Mouse (Mus musculus) R1 (cell line): ENCODE data around the gene Lmbr1l.

Experiments used
- DNase-seq: peaks from one replicate; pipeline ENCODE4 v3.0.0-alpha.2; 2018; ENCODE audit warnings: low read depth, low spot score

Gene Lmbr1l

DNA sequence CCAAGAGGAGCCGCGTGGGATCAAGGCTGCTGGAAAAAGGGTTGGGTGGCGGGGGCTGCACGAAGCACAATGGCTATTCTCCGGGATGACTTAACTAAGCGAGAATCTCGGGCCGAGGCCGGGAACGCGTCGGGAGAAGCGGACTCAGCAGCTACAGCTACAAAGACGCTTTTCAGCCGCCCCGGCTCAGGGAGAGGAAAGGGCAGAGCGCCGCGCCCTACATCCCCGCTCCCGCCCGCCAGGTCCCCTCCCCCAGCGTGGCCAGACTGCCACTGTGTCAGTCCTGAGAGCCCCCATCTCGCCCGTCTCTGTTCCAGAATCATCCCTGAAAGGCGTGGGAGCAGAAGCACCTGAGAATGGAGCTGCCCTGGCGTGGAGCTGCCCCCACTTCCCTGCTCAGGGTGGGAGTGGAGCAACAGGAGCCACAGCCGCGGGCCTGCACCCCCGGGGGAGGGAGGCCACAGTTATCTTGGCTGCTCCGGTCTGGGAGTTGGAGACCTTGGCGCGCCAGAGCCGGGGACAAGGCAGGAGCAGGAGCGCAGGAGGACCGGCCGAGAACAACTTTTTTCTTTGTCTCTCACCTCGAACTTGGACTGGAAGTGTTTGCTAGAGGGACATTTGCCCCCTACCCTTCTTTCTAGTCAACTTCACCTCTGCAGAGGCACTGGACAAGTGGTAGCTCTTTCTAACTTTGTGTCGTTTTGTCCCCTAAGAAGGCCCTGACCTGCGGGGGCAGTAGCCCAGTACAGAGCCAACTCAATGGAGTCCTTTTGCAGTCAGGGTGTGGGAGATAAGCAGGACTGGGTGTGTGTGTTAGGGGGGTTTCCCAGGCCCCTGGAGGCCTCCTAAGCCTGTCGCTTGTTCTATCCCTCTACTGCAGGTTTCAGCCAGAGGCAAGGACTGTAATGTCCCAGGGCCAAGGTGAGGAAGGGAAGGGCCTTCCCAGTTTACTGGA, 22.1 kb downstream of the Lmbr1l start:
- peak; percentile 70 for DNase-seq

DNA sequence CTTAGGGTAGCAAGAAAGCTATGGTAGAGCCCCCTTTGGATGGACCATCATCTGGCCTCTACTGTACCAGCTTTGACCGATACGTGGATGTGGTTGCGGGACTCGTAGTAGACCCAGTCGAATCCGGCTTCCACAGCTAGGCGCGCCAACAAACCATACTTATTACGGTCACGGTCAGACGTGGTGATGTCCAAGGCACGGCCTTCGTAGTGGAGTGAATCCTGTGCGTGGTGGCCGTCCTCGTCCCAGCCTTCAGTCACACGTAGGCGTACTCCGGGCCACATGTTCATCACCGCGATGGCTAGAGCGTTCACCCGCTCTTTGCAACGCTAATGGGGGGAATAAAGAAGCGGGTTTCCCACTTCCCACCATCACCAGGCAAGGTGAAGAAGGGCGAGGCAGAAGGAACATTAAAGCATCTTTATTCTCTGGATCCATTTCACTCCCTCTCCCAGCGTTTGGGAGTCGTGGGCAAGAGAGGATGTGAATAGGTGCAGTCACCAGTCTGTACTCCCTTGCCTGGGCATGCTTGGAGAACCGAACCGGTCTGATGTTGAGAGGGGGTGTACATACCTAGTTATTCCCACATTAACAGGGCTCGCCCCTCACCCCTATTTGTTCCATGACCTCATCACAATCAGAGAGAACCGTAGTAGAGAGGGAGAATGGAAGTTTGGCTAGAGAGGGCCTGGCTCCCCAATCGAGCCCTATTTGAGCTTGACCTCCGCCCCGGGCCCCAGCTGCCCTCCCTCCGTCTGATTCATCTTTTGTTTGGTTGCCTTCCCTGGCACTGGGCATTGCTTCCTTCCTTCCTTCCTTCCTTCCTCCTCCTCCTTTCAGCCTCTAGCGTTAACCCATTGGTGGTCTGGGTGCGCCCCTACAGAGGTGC, 23.0 kb downstream of the Lmbr1l start:
- DNase-seq = peak; percentile 46

DNA sequence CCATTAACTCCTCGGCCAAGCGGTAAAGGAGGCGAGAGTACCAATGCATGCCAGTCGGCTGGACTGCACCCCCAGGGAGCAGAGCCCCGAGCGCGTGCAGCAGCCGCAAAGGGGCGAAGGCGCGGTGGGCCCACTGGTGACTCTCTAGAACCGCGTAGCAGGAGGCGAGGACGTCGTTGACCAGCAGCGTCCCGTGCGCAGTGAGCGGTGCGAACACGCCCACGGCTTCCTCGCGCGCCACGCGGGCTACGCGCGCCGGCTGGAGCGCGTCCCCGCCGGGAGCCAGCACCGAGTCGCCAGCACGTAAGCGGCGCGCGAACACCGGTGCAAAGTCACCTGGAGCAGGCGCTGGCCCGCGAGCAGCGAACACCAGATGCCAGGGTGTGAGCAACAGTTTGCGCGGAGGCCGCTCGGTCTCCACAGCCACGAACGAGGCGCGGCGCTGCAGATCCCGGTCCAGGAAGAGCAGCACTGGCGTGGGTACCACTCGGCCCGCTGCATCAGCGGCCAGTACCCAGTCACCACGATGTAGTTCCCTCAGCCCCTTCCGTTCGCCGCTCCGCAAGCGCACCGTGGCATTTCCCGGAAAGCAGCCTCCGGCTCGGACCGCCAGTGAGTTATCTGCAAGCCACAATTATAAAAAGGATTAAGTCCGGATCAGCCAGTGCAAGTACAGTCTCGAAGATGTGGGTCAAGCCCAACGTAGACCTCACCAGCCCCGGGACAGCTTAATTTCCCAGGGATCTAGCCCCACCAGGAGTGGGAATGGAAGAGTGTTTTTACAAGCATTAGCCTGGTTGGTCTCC, 23.9 kb downstream of the Lmbr1l start, which contains the start of gene Rhebl1:
TSS of gene Rhebl1 (minus strand) at position 601 of the 806 bp plus-strand sequence.
- DNase-seq = no peak

DNA sequence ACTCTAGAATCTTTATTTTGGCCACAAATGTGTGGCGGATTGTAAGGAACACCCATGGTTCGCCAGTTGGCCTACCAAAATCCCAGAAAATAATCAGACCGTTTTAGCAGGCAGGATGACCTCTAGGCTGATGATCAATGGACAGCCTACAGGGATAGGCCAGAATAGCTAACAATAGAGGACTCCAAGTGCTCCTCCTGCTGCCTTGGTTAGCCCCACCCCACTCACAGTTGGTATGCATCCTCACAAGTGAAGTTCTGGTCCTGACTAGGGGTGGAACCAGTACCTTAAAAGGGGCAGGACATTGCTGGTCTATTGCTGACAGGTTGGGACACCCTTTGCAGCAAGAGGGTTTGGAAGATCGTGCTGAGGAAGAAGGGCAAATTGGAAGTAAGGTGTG, 25.0 kb downstream of the Lmbr1l start:
- peak; percentile 68 for DNase-seq

DNA sequence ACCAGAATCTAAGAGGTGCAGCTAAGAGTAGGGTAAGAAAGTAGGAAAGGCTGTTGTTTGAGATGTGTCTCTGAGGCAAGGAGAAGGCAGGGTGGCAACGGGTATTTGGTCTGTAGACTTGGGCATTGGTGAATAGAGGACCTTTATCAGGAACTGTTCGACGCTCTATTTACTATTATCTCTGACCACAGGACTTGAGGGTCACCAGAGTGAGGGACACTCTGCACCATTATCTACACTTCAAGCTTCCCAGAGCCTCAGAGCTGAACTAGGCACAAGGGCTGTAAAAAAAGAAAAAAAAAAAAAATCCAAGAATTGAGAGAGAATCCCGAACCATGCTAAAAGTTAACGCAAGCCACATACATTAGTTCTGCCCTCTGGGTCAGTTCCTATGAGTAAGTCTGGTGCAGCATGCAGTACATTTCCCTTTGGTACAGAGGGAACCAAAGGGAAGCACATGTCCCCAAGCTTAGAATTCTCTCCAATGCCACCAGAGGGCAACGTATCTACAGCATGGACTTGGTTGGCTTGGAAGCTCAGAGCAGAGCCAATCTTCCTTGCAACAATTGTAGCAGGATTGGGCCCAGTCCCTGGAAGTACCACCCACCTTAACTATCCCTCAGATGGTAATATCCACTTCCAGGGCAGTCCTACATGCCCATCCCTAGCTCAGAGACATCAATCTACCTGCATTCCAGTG, 26.0 kb downstream of the Lmbr1l start:
- peak; percentile 87 for DNase-seq

DNA sequence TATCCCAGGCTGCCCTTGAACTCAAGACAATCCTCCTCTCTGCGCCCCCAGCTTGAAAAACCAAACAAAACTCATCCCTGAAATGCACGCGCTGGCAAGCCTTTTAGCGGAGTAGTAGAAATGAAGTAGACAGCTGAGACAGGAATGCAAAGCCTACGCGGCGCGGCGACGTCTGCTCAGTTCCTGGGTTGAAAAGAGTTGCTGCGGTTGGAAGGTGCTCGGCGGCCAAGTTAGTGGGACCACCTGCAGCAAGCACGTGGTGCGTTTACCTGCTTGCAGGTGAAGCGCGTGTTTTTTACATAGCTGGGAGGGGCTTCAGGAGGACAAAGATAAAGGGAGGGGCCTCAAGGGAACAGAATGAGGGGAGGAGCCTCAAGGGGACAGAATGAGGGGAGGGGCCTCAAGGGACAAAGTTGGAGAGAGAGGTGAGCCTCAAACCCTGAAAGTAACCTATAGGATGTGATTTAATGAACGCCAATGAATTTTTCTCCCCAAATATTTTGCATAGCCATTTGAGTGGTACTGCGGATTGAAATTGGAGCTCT, 26.8 kb downstream of the Lmbr1l start:
- DNase-seq = peak; percentile 90

DNA sequence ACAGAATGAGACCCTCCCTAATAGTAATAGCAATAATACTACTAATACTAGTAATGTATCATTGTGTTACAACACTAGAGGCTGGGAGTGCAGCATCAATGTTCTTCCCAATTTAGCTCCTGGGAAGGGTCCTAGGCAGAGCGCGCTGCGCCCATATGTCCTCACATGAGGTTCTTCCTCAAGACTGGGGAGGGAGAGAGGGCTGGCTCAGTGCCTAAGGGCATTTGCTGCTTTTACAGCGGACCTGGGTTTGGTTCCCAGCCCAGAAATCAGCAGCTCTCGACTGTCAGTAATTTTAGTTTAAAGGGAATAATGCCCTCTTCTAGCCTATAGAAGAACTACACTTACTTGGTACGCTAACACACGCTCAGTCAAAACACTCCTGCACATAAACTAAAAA, 30.5 kb downstream of the Lmbr1l start:
- no peak for DNase-seq

DNA sequence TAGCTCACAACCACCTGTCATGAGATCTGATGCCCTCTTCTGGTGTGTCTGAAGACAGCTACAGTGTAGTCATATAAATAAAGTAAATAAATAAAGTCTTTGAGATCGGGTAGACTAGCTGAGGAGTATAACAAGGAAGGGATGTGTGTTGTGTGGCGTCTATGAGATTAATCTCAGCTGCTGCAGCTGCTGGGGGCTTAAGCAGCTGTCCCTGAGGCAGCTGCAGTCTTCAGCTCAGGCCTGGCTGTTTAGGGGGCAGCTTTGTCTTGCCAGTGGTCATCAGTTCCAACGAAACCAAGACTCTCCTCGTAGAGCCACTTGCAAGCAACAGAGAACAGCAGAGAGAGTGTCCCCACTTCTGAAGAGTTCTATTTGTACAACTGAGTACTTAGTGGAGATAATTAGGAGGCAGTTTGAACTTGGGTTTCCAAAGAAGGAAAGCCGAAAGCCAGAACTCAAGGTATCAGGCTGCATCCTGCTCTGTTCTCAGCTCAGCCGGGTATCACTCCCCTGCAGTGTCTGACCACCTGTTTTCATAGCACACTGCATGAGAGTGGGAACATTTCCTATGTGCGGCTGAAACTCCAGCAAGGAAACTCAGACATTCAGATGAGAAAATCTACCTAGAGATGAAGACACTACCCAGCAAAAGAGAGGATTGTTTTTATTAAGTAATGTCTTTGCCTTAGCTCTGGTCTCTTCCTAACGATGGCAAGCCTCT, 31.2 kb downstream of the Lmbr1l start:
- DNase-seq = no peak

DNA sequence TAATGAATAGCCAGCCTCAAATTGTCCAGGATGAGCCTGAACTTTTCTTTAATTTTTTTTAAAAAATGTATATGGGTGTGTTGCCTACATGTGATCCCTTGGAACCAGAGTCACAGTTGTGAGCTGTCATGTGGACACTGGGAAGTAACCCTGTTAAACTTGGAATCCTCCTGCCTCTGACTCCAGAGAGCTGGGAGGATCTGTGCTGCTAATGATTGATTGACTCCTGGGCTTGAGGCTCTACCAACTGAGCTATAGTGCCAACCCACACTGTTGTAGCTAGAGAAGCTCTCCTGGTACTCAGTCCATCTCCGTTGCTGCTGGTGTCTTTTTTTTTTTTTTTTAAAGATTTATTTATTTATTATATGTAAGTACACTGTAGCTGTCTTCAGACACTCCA, 33.9 kb downstream of the Lmbr1l start:
- DNase-seq = no peak

DNA sequence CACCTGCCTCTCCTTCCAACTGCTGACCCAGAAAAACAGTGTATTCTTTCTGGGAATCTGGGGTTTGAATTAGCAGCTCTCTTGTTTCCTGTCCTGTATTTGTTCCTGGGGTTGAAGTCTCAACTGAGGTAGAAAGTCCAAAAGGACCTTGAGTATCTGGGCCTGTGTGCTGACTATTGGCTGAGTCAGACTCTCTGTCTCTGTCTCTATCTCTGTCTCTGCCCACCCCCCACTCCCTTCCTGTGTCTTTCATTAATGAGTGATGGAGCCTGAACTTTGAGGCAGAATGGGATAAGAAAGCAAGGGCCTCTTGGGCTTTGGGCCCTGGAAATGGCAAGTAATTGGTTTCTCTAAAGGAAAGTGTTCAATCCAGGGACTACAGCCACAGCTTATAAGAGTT, 34.4 kb downstream of the Lmbr1l start:
- no peak for DNase-seq

DNA sequence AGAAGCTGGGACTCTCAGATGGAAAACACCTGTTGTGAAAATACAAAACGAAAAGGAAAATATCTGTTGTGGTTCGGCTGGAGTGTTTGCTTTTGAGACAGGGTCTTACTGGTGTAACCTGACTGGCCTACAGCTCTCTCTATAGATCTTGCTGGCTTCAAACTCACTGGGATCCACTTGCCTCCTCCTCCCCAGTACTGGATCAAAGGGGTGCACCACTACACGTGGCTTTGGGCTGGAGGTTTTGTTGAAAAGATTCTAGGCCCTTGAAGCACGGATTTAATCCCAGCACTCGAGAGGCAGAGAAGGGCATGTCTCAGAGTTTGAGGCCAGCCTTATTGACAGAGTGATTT, 36.4 kb downstream of the Lmbr1l start:
- DNase-seq = no peak

DNA sequence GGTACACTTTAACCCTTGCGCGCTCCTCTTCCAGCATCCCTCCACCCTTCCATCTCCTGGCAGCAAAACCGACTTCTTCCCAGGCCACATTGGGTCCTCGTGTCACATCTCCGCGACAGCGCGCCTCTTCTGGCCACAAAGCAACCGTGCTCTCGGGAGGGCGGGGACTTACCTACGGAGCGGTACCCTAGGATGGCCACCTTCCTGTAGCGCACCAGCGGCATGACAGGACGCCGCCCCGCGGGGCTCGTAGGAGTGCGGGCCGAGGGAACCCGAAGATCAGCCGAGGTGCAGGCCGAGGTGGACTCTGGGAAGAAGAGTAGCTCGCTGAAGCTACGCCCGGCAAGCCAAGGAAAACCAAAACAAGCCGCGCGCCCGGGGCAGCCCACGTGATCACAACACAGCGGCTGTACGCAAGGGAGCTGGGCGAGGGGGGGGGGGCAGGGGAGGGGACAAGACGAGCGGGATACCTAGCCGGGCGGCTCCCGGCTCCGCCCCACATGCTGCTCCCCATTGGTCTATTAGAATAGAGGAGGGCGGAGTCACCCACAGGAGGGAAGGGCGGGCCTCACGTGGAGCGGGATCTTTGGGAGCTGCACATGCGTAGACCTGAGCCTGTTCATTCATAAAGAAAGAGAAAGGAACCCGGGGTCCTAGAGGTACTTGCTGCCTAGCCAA, 36.9 kb downstream of the Lmbr1l start:
- DNase-seq = peak; percentile 99

DNA sequence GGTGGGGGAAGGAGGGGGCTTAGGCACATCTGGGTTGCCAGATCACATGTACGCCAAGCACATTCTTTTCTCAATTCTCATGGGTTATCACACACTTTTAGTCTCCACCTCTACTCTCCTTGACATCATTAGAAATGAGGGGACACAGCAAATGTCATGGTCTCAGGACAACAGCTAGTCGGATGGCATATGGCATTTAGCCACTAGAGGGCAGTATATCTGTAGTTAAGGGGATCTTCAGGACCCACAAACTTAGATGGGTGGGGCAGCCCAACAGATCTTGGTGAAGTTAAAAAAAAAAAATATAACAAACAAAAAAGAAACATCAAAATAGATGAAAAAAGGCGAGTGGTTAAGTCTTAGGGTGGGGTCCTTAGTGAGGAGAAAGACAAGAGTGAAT, 40.7 kb downstream of the Lmbr1l start:
- DNase-seq = peak; percentile 84

DNA sequence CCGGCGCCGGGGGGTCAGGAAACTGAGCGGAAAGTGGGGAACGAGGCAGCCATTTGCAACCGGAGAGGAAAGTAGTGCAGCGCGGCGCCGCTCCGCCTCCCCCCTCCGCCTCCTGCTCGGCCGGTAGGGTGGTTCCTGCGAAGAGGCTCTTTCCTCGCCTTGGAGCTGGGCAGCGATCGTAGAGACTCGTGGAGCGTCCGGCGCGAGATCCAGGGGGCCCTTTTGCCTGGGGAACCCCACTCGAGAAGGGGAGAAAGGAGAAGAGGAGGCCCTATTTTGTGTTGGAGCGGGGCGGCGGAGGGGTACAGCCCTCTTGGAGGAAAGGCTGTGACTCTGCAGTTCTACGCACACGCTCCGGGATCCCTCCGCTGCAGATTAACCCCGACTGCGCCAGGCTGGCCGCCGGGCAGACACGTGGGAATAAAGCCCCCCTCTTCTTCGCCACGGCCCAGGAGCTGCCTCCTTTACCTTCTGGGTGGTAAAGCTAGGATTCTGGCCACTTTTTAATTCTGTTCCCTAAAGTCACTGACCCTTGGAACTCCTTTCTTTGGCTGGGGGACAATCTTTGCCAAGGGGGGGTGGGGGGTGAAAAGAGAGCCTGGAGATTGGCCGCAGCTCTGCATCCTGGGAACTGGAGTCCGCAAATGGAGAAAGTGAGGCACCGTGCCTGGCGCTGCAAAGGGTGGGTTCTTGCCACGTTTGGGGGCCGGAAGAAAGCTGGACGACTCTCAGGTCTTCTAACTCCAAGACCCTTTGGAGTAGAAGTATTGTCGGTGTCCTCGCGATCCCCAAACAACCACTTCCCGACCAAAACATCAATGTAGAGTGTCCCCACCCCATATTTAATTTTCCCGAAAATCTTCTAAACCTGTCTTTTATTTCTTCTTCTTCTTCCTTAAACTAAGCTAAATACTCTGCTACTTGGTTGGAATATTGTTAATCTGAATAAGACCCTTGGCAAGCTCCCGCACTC, 45.8 kb downstream of the Lmbr1l start:
- peak; percentile 98 for DNase-seq

DNA sequence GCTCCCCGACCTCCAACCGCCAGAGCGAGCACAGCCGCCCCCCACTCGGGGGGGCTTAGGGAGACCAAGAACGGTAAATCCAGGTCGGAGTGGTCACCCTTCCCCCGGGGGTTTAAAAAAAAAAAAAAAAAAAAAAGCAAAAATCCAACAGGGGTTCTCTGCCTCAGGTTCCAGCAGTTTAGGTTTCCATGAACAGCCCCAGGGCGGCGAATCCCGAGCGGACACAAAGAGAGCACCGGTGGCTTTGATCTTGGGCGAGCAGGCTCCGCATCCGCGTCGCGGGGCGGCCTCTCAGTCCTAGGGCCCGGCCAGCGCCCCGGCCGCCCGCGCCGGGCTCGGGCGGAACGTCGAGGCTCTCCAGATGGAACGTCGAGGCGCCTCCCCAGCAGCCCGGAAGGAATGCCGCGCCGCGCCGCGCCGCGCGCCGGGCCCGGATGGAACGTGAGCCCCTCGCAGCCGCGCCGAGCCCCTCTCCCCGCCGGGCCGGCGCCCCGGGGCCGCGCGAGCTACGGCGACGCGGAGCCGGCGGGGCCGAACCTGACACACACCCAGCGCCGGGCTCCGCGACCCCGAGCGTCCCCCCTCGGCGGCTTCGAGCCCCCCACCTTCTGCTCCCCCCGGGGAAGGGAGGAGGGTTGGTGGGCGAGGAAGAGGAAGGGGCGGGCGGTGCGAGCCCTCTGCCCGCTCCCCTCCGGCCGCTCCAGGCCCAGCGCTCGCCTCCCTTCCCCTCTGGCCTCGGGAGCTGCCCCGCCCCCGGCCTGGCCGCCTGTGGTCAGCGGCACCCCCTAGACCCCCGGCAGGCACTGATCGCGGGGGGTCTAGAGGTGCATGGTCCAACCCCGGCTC, 46.7 kb downstream of the Lmbr1l start, which contains the start of gene Kmt2d:
TSS of gene Kmt2d (minus strand) at position 135 of the 846 bp plus-strand sequence.
- peak; percentile 36 for DNase-seq

DNA sequence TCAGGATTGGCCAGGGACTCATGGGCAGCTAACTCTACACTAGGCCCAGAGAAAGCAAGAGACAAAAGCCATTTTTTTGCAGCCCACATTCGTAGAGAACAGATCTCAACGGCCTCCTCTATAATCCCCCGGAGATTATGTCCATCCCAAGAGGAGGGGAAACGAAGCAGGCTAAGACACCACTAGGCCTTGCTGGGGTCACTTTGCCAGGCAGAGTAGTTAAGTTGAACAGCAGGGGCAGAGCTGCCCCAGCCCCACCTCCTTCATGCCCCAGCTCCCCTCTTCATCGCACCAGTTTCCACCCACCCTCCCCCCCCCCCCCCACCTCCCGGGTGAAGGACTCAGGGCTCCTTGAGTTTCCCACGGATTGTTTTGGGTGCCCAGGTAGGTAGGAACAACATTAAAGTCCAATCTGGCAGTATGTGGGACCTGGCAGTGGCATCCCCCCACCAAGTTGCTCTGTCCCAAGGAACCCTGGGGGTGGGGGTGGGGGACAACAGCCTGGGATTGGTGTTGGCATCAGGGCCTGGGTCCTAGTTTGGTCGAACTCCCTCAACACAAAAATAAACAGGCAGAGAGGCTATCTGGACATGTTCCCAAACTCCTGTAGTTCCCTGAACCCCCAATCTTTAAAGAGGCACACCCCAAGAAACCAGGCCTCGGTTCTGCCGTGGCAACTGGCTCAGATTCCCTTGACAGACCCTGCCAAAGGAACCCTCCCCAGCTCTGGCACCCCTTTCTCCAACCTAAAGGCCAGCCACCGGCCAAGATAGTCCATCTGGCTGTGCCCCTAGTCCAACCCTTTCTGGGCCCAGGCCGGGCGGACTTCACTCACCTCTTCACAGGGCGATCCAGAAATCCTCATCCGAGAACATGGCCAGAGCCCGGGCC, 47.6 kb downstream of the Lmbr1l start:
- DNase-seq = no peak
